Mouse (Mus musculus) midbrain, embryonic 10.5 days (tissue): ENCODE data around the gene Dpy19l2. TPM values are rescaled to one million over a fixed set of nuclear protein-coding genes. Genes with fewer than 3 reads are reported as not detected.
"Not testable (repeated sequence)": the region's sequence is repeated elsewhere in the genome, so short reads cannot be mapped to it uniquely, and the experiment has no call there.

ENCODE experiments used
- DNase-seq: peaks from one replicate; pipeline ENCODE4 v3.0.0-alpha.2; 2017; ENCODE audit warnings: low spot score
- H3K27ac ChIP-seq: fragments of 300-500 bp; sonication (generic); replicated peaks from 2 replicates; pipeline ENCODE4 v1.5.1; 2016; ENCODE audit warnings: mild to moderate bottlenecking
- H3K27me3 ChIP-seq: fragments of 300-500 bp; sonication (generic); 2 replicates; pipeline ENCODE4 v1.6.1; 2016; ENCODE audit warnings: low read depth, mild to moderate bottlenecking; ENCODE audit not compliant: poor library complexity, severe bottlenecking
- H3K36me3 ChIP-seq: fragments of 300-500 bp; sonication (generic); 2 replicates; pipeline ENCODE4 v1.6.1; 2016; ENCODE audit warnings: mild to moderate bottlenecking, moderate library complexity
- H3K4me1 ChIP-seq: fragments of 300-500 bp; sonication (generic); 2 replicates; pipeline ENCODE4 v1.6.1; 2016
- H3K4me3 ChIP-seq: fragments of 300-500 bp; sonication (generic); 2 replicates; pipeline ENCODE4 v1.5.1; 2016; ENCODE audit warnings: mild to moderate bottlenecking, moderate library complexity
- H3K9me3 ChIP-seq: fragments of 300-500 bp; sonication (generic); replicated peaks from 2 replicates; pipeline ENCODE4 v1.6.1; 2016; ENCODE audit warnings: mild to moderate bottlenecking
- WGBS: fragments of 180-500 bp; shearing (Covaris S2); methylation state at CpG from one replicate; pipeline ENCODE4 v1.1.7; 2016; 5-methylcytosine and 5-hydroxymethylcytosine counted together
- polyA plus RNA-seq: library from polyadenylated mRNA; unstranded; fragments of >200 nt; fragmentation: Nextera tagmentation; extraction: Ambion mirVana; gene quantifications from 2 replicates; pipeline ENCODE4 v1.2.1, GENCODE M21; 2016

Gene Dpy19l2
- 0.10 and 0.11 TPM in 2 replicates for polyA plus RNA-seq

GRCm38 (mm10) chr9:24695700-24696404 is at the start of gene Dpy19l2:
Dpy19l2 (minus strand) TSS chr9:24696293.
- Histone ChIP-seq H3K4me3 (peak within 1 kb of the TSS; percentile 66), H3K27me3 (peaks cover 21% of the 10 kb centered on the region), H3K36me3 (no peaks in the 10 kb centered on the region), H3K9me3 (peaks cover 9% of the 10 kb centered on the region; the same call in 1 of the 2 replicates), H3K27ac (peak within 1 kb of the TSS; percentile 69), H3K4me1 (peaks cover 11% of the 10 kb centered on the region; the same call in 1 of the 2 replicates)
- 2% methylated on average over 45 of the region's 45 CpGs for WGBS
- DNase-seq, result peak; percentile 80

GRCm38 (mm10) chr9:24744958-24745357 is 48.9 kb upstream of the Dpy19l2 start:
- no peaks in the 10 kb centered on the region for H3K27me3 ChIP-seq
- no peaks in the 10 kb centered on the region for H3K9me3 ChIP-seq
- WGBS, result 94% methylated on average over 5 of the region's 5 CpGs
- no peak overlapping the region for H3K27ac ChIP-seq
- H3K4me3 ChIP-seq, result no peak overlapping the region
- no peak for DNase-seq
- H3K4me1 ChIP-seq, result no peaks in the 10 kb centered on the region
- H3K36me3 ChIP-seq, result no peaks in the 10 kb centered on the region

GRCm38 (mm10) chr9:24701246-24701645 is 5.2 kb upstream of the Dpy19l2 start:
- no peak overlapping the region for H3K4me3 ChIP-seq
- H3K4me1 ChIP-seq, result peaks cover 3% of the 10 kb centered on the region; the same call in 1 of the 2 replicates
- H3K36me3 ChIP-seq, result no peaks in the 10 kb centered on the region
- H3K27ac ChIP-seq, result no peak overlapping the region
- H3K27me3 ChIP-seq, result peaks cover 11% of the 10 kb centered on the region
- peaks cover 9% of the 10 kb centered on the region; the same call in 1 of the 2 replicates for H3K9me3 ChIP-seq
- DNase-seq, result no peak

GRCm38 (mm10) chr9:24696405-24696778 is 299 bp upstream of the Dpy19l2 start:
- H3K27me3 ChIP-seq, result peaks cover 21% of the 10 kb centered on the region
- peaks cover 9% of the 10 kb centered on the region; the same call in 1 of the 2 replicates for H3K9me3 ChIP-seq
- WGBS, result 17% methylated on average over 9 of the region's 9 CpGs
- no peaks in the 10 kb centered on the region for H3K36me3 ChIP-seq
- no peak for DNase-seq
- H3K27ac ChIP-seq, result peak overlapping the region; percentile 69
- peak overlapping the region; percentile 66 for H3K4me3 ChIP-seq
- peaks cover 11% of the 10 kb centered on the region; the same call in 1 of the 2 replicates for H3K4me1 ChIP-seq

- not testable (repeated sequence) for H3K36me3 ChIP-seq, H3K27me3 ChIP-seq, H3K4me1 ChIP-seq, H3K4me3 ChIP-seq, DNase-seq, H3K9me3 ChIP-seq, H3K27ac ChIP-seq
- 88% methylated on average over 2 of the region's 2 CpGs for WGBS
Observed at GRCm38 (mm10) chr9:24637341-24637740, 58.8 kb downstream of the Dpy19l2 start.

GRCm38 (mm10) chr9:24624896-24625295 is 71.2 kb downstream of the Dpy19l2 start, which contains the start of gene Cypt4:
Cypt4 (plus strand) TSS chr9:24625196.
- no peak for DNase-seq
- no peaks in the 10 kb centered on the region for H3K4me1 ChIP-seq
- no peaks in the 10 kb centered on the region for H3K27me3 ChIP-seq
- 84% methylated on average over 5 of the region's 5 CpGs for WGBS
- H3K4me3 ChIP-seq, result no peak within 1 kb of the TSS
- no peak within 1 kb of the TSS for H3K27ac ChIP-seq
- H3K36me3 ChIP-seq, result no peaks in the 10 kb centered on the region
- H3K9me3 ChIP-seq, result no peaks in the 10 kb centered on the region

GRCm38 (mm10) chr9:24538159-24538558 is 157.9 kb downstream of the Dpy19l2 start:
- Histone ChIP-seq H3K27me3 (no peaks in the 10 kb centered on the region), H3K9me3 (no peaks in the 10 kb centered on the region), H3K27ac (no peak overlapping the region), H3K36me3 (no peaks in the 10 kb centered on the region), H3K4me3 (no peak overlapping the region), H3K4me1 (no peaks in the 10 kb centered on the region)
- DNase-seq, result no peak
- WGBS, result 49% methylated on average over 2 of the region's 2 CpGs

- no peaks in the 10 kb centered on the region for H3K4me1 ChIP-seq
- 60% methylated on average over 10 of the region's 10 CpGs for WGBS
- H3K4me3 ChIP-seq, result no peak overlapping the region
- no peaks in the 10 kb centered on the region for H3K27me3 ChIP-seq
- peak; percentile 49 for DNase-seq
- no peaks in the 10 kb centered on the region for H3K36me3 ChIP-seq
- H3K9me3 ChIP-seq, result no peaks in the 10 kb centered on the region
- H3K27ac ChIP-seq, result no peak overlapping the region
Observed at GRCm38 (mm10) chr9:24516575-24517139, 179.4 kb downstream of the Dpy19l2 start.

GRCm38 (mm10) chr9:24514078-24514469 is 182.0 kb downstream of the Dpy19l2 start:
- Histone ChIP-seq H3K27ac (no peak overlapping the region), H3K4me1 (no peaks in the 10 kb centered on the region), H3K9me3 (no peaks in the 10 kb centered on the region), H3K36me3 (no peaks in the 10 kb centered on the region), H3K4me3 (no peak overlapping the region), H3K27me3 (no peaks in the 10 kb centered on the region)
- WGBS, result 79% methylated on average over 5 of the region's 5 CpGs
- DNase-seq, result no peak

- Histone ChIP-seq H3K36me3 (no peaks in the 10 kb centered on the region), H3K9me3 (no peaks in the 10 kb centered on the region), H3K27ac (no peak overlapping the region), H3K4me1 (no peaks in the 10 kb centered on the region), H3K27me3 (no peaks in the 10 kb centered on the region), H3K4me3 (no peak overlapping the region)
- WGBS, result 82% methylated on average over 9 of the region's 9 CpGs
- DNase-seq, result no peak
Observed at GRCm38 (mm10) chr9:24513290-24514077, 182.6 kb downstream of the Dpy19l2 start.

GRCm38 (mm10) chr9:24512121-24512539 is 184.0 kb downstream of the Dpy19l2 start:
- H3K9me3 ChIP-seq, result no peaks in the 10 kb centered on the region
- DNase-seq, result no peak
- 93% methylated on average over 5 of the region's 5 CpGs for WGBS
- no peak overlapping the region for H3K4me3 ChIP-seq
- no peak overlapping the region for H3K27ac ChIP-seq
- H3K36me3 ChIP-seq, result no peaks in the 10 kb centered on the region
- H3K4me1 ChIP-seq, result no peaks in the 10 kb centered on the region
- no peaks in the 10 kb centered on the region for H3K27me3 ChIP-seq

- Histone ChIP-seq H3K4me3 (no peak overlapping the region), H3K36me3 (no peaks in the 10 kb centered on the region), H3K9me3 (no peaks in the 10 kb centered on the region), H3K27me3 (no peaks in the 10 kb centered on the region), H3K4me1 (no peaks in the 10 kb centered on the region), H3K27ac (no peak overlapping the region)
- DNase-seq, result no peak
- 90% methylated on average over 4 of the region's 4 CpGs for whole genome bisulfite sequencing
Observed at GRCm38 (mm10) chr9:24511371-24512120, 184.5 kb downstream of the Dpy19l2 start.
